Mouse (Mus musculus) induced T-regulatory cell, adult 2 months (primary cell): ENCODE data around the gene Cabp2.

Source experiments
- DNase-seq: peaks from one replicate; pipeline ENCODE4 v3.0.0-alpha.2; 2012; ENCODE audit warnings: low read depth

Cabp2 gene

GRCm38 (mm10) chr19:4082219-4082965 lies 1.0 kb downstream of the Cabp2 start:
- DNase-seq: no peak

- no peak for DNase-seq
These were observed 1.9 kb downstream of the Cabp2 start for GRCm38 (mm10) chr19:4083316-4083715.

- no peak for DNase-seq
These were observed 2.4 kb downstream of the Cabp2 start for GRCm38 (mm10) chr19:4083826-4084225.

- no peak for DNase-seq
These were observed 3.6 kb downstream of the Cabp2 start for GRCm38 (mm10) chr19:4084984-4085383.

GRCm38 (mm10) chr19:4086156-4086555 lies 4.8 kb downstream of the Cabp2 start:
- no peak for DNase-seq

- DNase-seq: no peak
These were observed 5.7 kb downstream of the Cabp2 start for GRCm38 (mm10) chr19:4087090-4087489.

- DNase-seq: no peak
These were observed 6.8 kb downstream of the Cabp2 start for GRCm38 (mm10) chr19:4088146-4088545.

- no peak for DNase-seq
These were observed 7.8 kb downstream of the Cabp2 start for GRCm38 (mm10) chr19:4089128-4089527.

GRCm38 (mm10) chr19:4090446-4090845 lies 9.1 kb downstream of the Cabp2 start:
- no peak for DNase-seq

- no peak for DNase-seq
These were observed 10.0 kb downstream of the Cabp2 start for GRCm38 (mm10) chr19:4091383-4091782.

GRCm38 (mm10) chr19:4092750-4093149 lies 11.4 kb downstream of the Cabp2 start:
- no peak for DNase-seq

- DNase-seq: peak; percentile 82
These were observed 12.4 kb downstream of the Cabp2 start for GRCm38 (mm10) chr19:4093772-4094171.

- peak; percentile 32 for DNase-seq
These were observed 13.0 kb downstream of the Cabp2 start for GRCm38 (mm10) chr19:4094348-4094747.

GRCm38 (mm10) chr19:4094774-4095303 lies 13.5 kb downstream of the Cabp2 start:
- no peak for DNase-seq

GRCm38 (mm10) chr19:4095802-4096201 lies 14.4 kb downstream of the Cabp2 start:
- no peak for DNase-seq

GRCm38 (mm10) chr19:4096642-4097440 lies 15.5 kb downstream of the Cabp2 start, which contains the start of gene Cdk2ap2:
Gene Cdk2ap2 (plus strand): TSS chr19:4097182.
- DNase-seq: peak; percentile 99

- peak; percentile 92 for DNase-seq
These were observed 16.1 kb downstream of the Cabp2 start for GRCm38 (mm10) chr19:4097441-4097825.

- DNase-seq: peak; percentile 45
These were observed 17.0 kb downstream of the Cabp2 start for GRCm38 (mm10) chr19:4098426-4098825.

GRCm38 (mm10) chr19:4099056-4099455 lies 17.7 kb downstream of the Cabp2 start:
- peak; percentile 97 for DNase-seq

GRCm38 (mm10) chr19:4099837-4100717 lies 18.7 kb downstream of the Cabp2 start, which contains the start of gene Pitpnm1:
Gene Pitpnm1 (plus strand): TSS chr19:4099998.
- peak; percentile 87 for DNase-seq

GRCm38 (mm10) chr19:4100718-4101261 lies 19.4 kb downstream of the Cabp2 start:
- peak; percentile 76 for DNase-seq

GRCm38 (mm10) chr19:4101466-4101865 lies 20.1 kb downstream of the Cabp2 start:
- no peak for DNase-seq
